Mouse (Mus musculus): Measurements from ENCODE around the gene Slc25a13. TPM values are rescaled to one million over a fixed set of nuclear protein-coding genes. Genes with fewer than 3 reads are reported as not detected.

Slc25a13 gene
- total and polyA plus RNA-seq, 3 experiments: not detected

GRCm38 (mm10) chr6:6212360-6213310, 4.3 kb downstream of the Slc25a13 start:
- no peak for TF ChIP-seq ZKSCAN1 (IDR thresholded peaks at IDR 0.05; ENCODE audit: borderline replicate concordance, low read depth, low read length)
- no peak for TF ChIP-seq TBP (conservative IDR thresholded peaks at IDR 0.05; ENCODE audit: low read depth, low read length)
- no peak for TF ChIP-seq NELFE (IDR thresholded peaks at IDR 0.05; ENCODE audit: low read depth, low read length)
- no peak for TF ChIP-seq ETS1 (conservative IDR thresholded peaks at IDR 0.05; ENCODE audit: low read depth, low read length)
- no peak for TF ChIP-seq RCOR1 (conservative IDR thresholded peaks at IDR 0.05; ENCODE audit: low read depth, low read length)
- no peak for TF ChIP-seq MAFK (IDR thresholded peaks at IDR 0.05; ENCODE audit: insufficient replicate concordance, low read length)
- no peak for TF ChIP-seq ZNF384 (IDR thresholded peaks at IDR 0.05; ENCODE audit: low read depth, low read length)
- TF ChIP-seq NRF1 (IDR thresholded peaks at IDR 0.05; ENCODE audit: low read depth, low read length): no peak
- TF ChIP-seq RAD21 (IDR thresholded peaks at IDR 0.05; ENCODE audit: low read depth, low read length): no peak
- TF ChIP-seq USF1 (IDR thresholded peaks at IDR 0.05; ENCODE audit: low read depth, low read length): no peak
- TF ChIP-seq ELF1 (IDR thresholded peaks at IDR 0.05; ENCODE audit: low read depth, low read length): no peak
- no peak for TF ChIP-seq E2F4 (IDR thresholded peaks at IDR 0.05; ENCODE audit: insufficient replicate concordance, low read depth, low read length)
- TF ChIP-seq PAX5 (IDR thresholded peaks at IDR 0.05; ENCODE audit: low read length): no peak
- TF ChIP-seq BHLHE40 (IDR thresholded peaks at IDR 0.05; ENCODE audit: low read depth, low read length): no peak
- TF ChIP-seq MXI1 (IDR thresholded peaks at IDR 0.05; ENCODE audit: low read depth, low read length): no peak
- no peak overlapping the region for H3K9ac ChIP-seq (ENCODE audit: insufficient read depth, low read depth)
- no peak overlapping the region for H3K27ac ChIP-seq (ENCODE audit: insufficient read depth, low read depth)
- dilution Hi-C loops (cut with MboI; ENCODE audit: extremely low pct_ligation_motif_present, extremely low pct_unique_long_range_greater_than_20kb, low sequenced_read_pairs) (no loop called here), in situ Hi-C loops (cut with MboI; ENCODE audit: low pct_ligation_motif_present, low pct_unique_long_range_greater_than_20kb, low sequenced_read_pairs) (no loop called here)
- no peak overlapping the region for H3K4me2 ChIP-seq (ENCODE audit: insufficient read depth, low read depth, poor library complexity, severe bottlenecking)
- H3K9me3 ChIP-seq (replicated peaks; ENCODE audit: low read length): no peaks in the 10 kb centered on the region
- H3K36me3 ChIP-seq (replicated peaks in 1 of 2; ENCODE audit: control insufficient read depth in 1 of 2, insufficient read depth in 1 of 2, low read length in 1 of 2): no peaks in the 10 kb centered on the region
- peaks cover 5 to 24% of the 10 kb centered on the region in 2 experiments; a peak in 3 of 4 replicates for H3K4me1 ChIP-seq (ENCODE audit: control insufficient read depth in 1 of 2, insufficient read depth in 2 of 2)
- H3K4me3 ChIP-seq (replicated peaks in 1 of 3; ENCODE audit: low read depth in 2 of 3, low read length in 2 of 3, poor library complexity in 1 of 3): no peak overlapping the region
- no peaks in the 10 kb centered on the region for H3K79me2 ChIP-seq (replicated peaks; ENCODE audit: control insufficient read depth, extremely low read depth, insufficient read depth, poor library complexity, severe bottlenecking)
- H3K27me3 ChIP-seq (replicated peaks): no peaks in the 10 kb centered on the region
- DNase-seq (ENCODE audit: extremely low read depth): no peak

GRCm38 (mm10) chr6:6211958-6212357, 5.0 kb downstream of the Slc25a13 start:
- H3K4me3 ChIP-seq (replicated peaks in 1 of 3; ENCODE audit: low read depth in 2 of 3, low read length in 2 of 3, poor library complexity in 1 of 3): no peak overlapping the region
- no peaks in the 10 kb centered on the region for H3K36me3 ChIP-seq (replicated peaks in 1 of 2; ENCODE audit: control insufficient read depth in 1 of 2, insufficient read depth in 1 of 2, low read length in 1 of 2)
- peaks cover 5 to 27% of the 10 kb centered on the region in 2 experiments; a peak in 3 of 4 replicates for H3K4me1 ChIP-seq (ENCODE audit: control insufficient read depth in 1 of 2, insufficient read depth in 2 of 2)
- H3K9ac ChIP-seq (ENCODE audit: insufficient read depth, low read depth): no peak overlapping the region
- dilution Hi-C loops (cut with MboI; ENCODE audit: extremely low pct_ligation_motif_present, extremely low pct_unique_long_range_greater_than_20kb, low sequenced_read_pairs) (no loop called here), in situ Hi-C loops (cut with MboI; ENCODE audit: low pct_ligation_motif_present, low pct_unique_long_range_greater_than_20kb, low sequenced_read_pairs) (no loop called here)
- no peak overlapping the region for H3K27ac ChIP-seq (ENCODE audit: insufficient read depth, low read depth)
- no peaks in the 10 kb centered on the region for H3K9me3 ChIP-seq (replicated peaks; ENCODE audit: low read length)
- no peak overlapping the region for H3K4me2 ChIP-seq (ENCODE audit: insufficient read depth, low read depth, poor library complexity, severe bottlenecking)
- DNase-seq (ENCODE audit: extremely low read depth): no peak
- no peaks in the 10 kb centered on the region for H3K79me2 ChIP-seq (replicated peaks; ENCODE audit: control insufficient read depth, extremely low read depth, insufficient read depth, poor library complexity, severe bottlenecking)
- TF ChIP-seq RCOR1 (conservative IDR thresholded peaks at IDR 0.05; ENCODE audit: low read depth, low read length): no peak
- no peaks in the 10 kb centered on the region for H3K27me3 ChIP-seq (replicated peaks)
